Mouse (Mus musculus): Measurements from ENCODE around the gene Mtfmt. TPM values are rescaled to one million over a fixed set of nuclear protein-coding genes. Genes with fewer than 3 reads are reported as not detected.

The Mtfmt gene
- total and polyA plus RNA-seq, 2 experiments from 2014 or later = 16.4 to 19.0 TPM

- no peak for ATAC-seq
Measured at GRCm38 (mm10) chr9:65408871-65409295, 26.7 kb upstream of the Mtfmt start.

GRCm38 (mm10) chr9:65410378-65410777 is 25.2 kb upstream of the Mtfmt start:
- ATAC-seq (no peak), DNase-seq (ENCODE audit: low spot score) (no peak)
- 95% methylated on average over 8 of the region's 8 CpGs for WGBS
- H3K4me3 ChIP-seq (ENCODE audit: low read length) = no peak overlapping the region
- H3K4me1 ChIP-seq (ENCODE audit: insufficient read depth, low read length) = no peaks in the 10 kb centered on the region
- H3K9ac ChIP-seq (replicated peaks; ENCODE audit: low read length) = no peak overlapping the region
- H3K4me2 ChIP-seq (ENCODE audit: low read depth, low read length) = no peak overlapping the region
- no peaks in the 10 kb centered on the region for H3K9me3 ChIP-seq (ENCODE audit: low read length)
- H3K27me3 ChIP-seq (ENCODE audit: insufficient read depth, low read length) = no peaks in the 10 kb centered on the region
- no peak for TF ChIP-seq CTCF (IDR thresholded peaks at IDR 0.05; ENCODE audit: low read depth)
- H3K36me3 ChIP-seq (ENCODE audit: insufficient read depth, low read length) = no peaks in the 10 kb centered on the region
- H3K27ac ChIP-seq = no peak overlapping the region

More at GRCm38 (mm10) chr9:65408871-65409295, 26.7 kb upstream of the Mtfmt start:
- Histone ChIP-seq H3K4me1 (ENCODE audit: insufficient read depth, low read length) (no peaks in the 10 kb centered on the region), H3K4me3 (ENCODE audit: low read length) (no peak overlapping the region), H3K9ac (replicated peaks; ENCODE audit: low read length) (no peak overlapping the region), H3K4me2 (ENCODE audit: low read depth, low read length) (no peak overlapping the region), H3K27me3 (ENCODE audit: insufficient read depth, low read length) (no peaks in the 10 kb centered on the region), H3K9me3 (ENCODE audit: low read length) (no peaks in the 10 kb centered on the region), H3K36me3 (ENCODE audit: insufficient read depth, low read length) (no peaks in the 10 kb centered on the region), H3K27ac (no peak overlapping the region)
- DNase-seq (ENCODE audit: low spot score) = peak; percentile 12
- TF ChIP-seq CTCF (IDR thresholded peaks at IDR 0.05; ENCODE audit: low read depth) = no peak
- WGBS = 58% methylated on average over 5 of the region's 5 CpGs

- no peaks in the 10 kb centered on the region for H3K9me3 ChIP-seq (ENCODE audit: low read length)
- TF ChIP-seq CTCF (IDR thresholded peaks at IDR 0.05; ENCODE audit: low read depth) = no peak
- H3K27me3 ChIP-seq (ENCODE audit: insufficient read depth, low read length) = no peaks in the 10 kb centered on the region
- no peak overlapping the region for H3K27ac ChIP-seq
- no peak overlapping the region for H3K4me3 ChIP-seq (ENCODE audit: low read length)
- no peak overlapping the region for H3K4me2 ChIP-seq (ENCODE audit: low read depth, low read length)
- no peaks in the 10 kb centered on the region for H3K4me1 ChIP-seq (ENCODE audit: insufficient read depth, low read length)
- no peak for ATAC-seq
- no peaks in the 10 kb centered on the region for H3K36me3 ChIP-seq (ENCODE audit: insufficient read depth, low read length)
- no peak for DNase-seq (ENCODE audit: low spot score)
- no peak overlapping the region for H3K9ac ChIP-seq (replicated peaks; ENCODE audit: low read length)
- WGBS = 77% methylated on average over 3 of the region's 3 CpGs
Measured at GRCm38 (mm10) chr9:65411326-65411725, 24.3 kb upstream of the Mtfmt start.

- WGBS = 51% methylated on average over 3 of the region's 3 CpGs
- no peak for TF ChIP-seq CTCF (IDR thresholded peaks at IDR 0.05; ENCODE audit: low read depth)
- no peaks in the 10 kb centered on the region for H3K36me3 ChIP-seq (ENCODE audit: insufficient read depth, low read length)
- no peaks in the 10 kb centered on the region for H3K4me1 ChIP-seq (ENCODE audit: insufficient read depth, low read length)
- H3K27ac ChIP-seq = no peak overlapping the region
- no peak for ATAC-seq
- no peak overlapping the region for H3K9ac ChIP-seq (replicated peaks; ENCODE audit: low read length)
- H3K9me3 ChIP-seq (ENCODE audit: low read length) = no peaks in the 10 kb centered on the region
- no peak overlapping the region for H3K4me3 ChIP-seq (ENCODE audit: low read length)
- peak; percentile 5 for DNase-seq (ENCODE audit: low spot score)
- no peaks in the 10 kb centered on the region for H3K27me3 ChIP-seq (ENCODE audit: insufficient read depth, low read length)
- no peak overlapping the region for H3K4me2 ChIP-seq (ENCODE audit: low read depth, low read length)
Measured at GRCm38 (mm10) chr9:65417738-65418137, 17.8 kb upstream of the Mtfmt start.

GRCm38 (mm10) chr9:65419633-65420032 is 15.9 kb upstream of the Mtfmt start:
- H3K27ac ChIP-seq = no peak overlapping the region
- 73% methylated on average over 3 of the region's 3 CpGs for WGBS
- no peaks in the 10 kb centered on the region for H3K27me3 ChIP-seq (ENCODE audit: insufficient read depth, low read length)
- H3K36me3 ChIP-seq (ENCODE audit: insufficient read depth, low read length) = no peaks in the 10 kb centered on the region
- H3K4me3 ChIP-seq (ENCODE audit: low read length) = no peak overlapping the region
- H3K9me3 ChIP-seq (ENCODE audit: low read length) = no peaks in the 10 kb centered on the region
- no peak for TF ChIP-seq CTCF (IDR thresholded peaks at IDR 0.05; ENCODE audit: low read depth)
- no peak overlapping the region for H3K9ac ChIP-seq (replicated peaks; ENCODE audit: low read length)
- no peaks in the 10 kb centered on the region for H3K4me1 ChIP-seq (ENCODE audit: insufficient read depth, low read length)
- no peak for ATAC-seq
- no peak for DNase-seq (ENCODE audit: low spot score)
- H3K4me2 ChIP-seq (ENCODE audit: low read depth, low read length) = no peak overlapping the region

GRCm38 (mm10) chr9:65422760-65423501 is 12.7 kb upstream of the Mtfmt start, which contains the start of gene Slc51b:
Gene Slc51b (minus strand): TSS chr9:65422955.
- DNase-seq (ENCODE audit: low spot score) (no peak), ATAC-seq (no peak)
- H3K9ac ChIP-seq (replicated peaks; ENCODE audit: low read length) = no peak within 1 kb of the TSS
- no peaks in the 10 kb centered on the region for H3K36me3 ChIP-seq (ENCODE audit: insufficient read depth, low read length)
- H3K4me1 ChIP-seq (ENCODE audit: insufficient read depth, low read length) = no peaks in the 10 kb centered on the region
- no peak for TF ChIP-seq CTCF (IDR thresholded peaks at IDR 0.05; ENCODE audit: low read depth)
- H3K4me3 ChIP-seq (ENCODE audit: low read length) = no peak within 1 kb of the TSS
- 81% methylated on average over 11 of the region's 11 CpGs for WGBS
- H3K27me3 ChIP-seq (ENCODE audit: insufficient read depth, low read length) = no peaks in the 10 kb centered on the region
- no peak within 1 kb of the TSS for H3K27ac ChIP-seq
- H3K4me2 ChIP-seq (ENCODE audit: low read depth, low read length) = no peak within 1 kb of the TSS
- H3K9me3 ChIP-seq (ENCODE audit: low read length) = no peaks in the 10 kb centered on the region

GRCm38 (mm10) chr9:65424393-65424792 is 11.2 kb upstream of the Mtfmt start:
- no peak overlapping the region for H3K9ac ChIP-seq (replicated peaks; ENCODE audit: low read length)
- H3K4me2 ChIP-seq (ENCODE audit: low read depth, low read length) = no peak overlapping the region
- DNase-seq (ENCODE audit: low spot score) = no peak
- no peak for TF ChIP-seq CTCF (IDR thresholded peaks at IDR 0.05; ENCODE audit: low read depth)
- no peak overlapping the region for H3K27ac ChIP-seq
- no peak overlapping the region for H3K4me3 ChIP-seq (ENCODE audit: low read length)
- no peaks in the 10 kb centered on the region for H3K4me1 ChIP-seq (ENCODE audit: insufficient read depth, low read length)
- ATAC-seq = no peak
- no peaks in the 10 kb centered on the region for H3K36me3 ChIP-seq (ENCODE audit: insufficient read depth, low read length)
- H3K27me3 ChIP-seq (ENCODE audit: insufficient read depth, low read length) = no peaks in the 10 kb centered on the region
- 59% methylated on average over 3 of the region's 3 CpGs for WGBS
- no peaks in the 10 kb centered on the region for H3K9me3 ChIP-seq (ENCODE audit: low read length)
